Mouse (Mus musculus) forebrain, embryonic 10.5 days (tissue): Measurements from ENCODE around the gene Il12a. TPM values are rescaled to one million over a fixed set of nuclear protein-coding genes. Genes with fewer than 3 reads are reported as not detected.

Experiments
- DNase-seq: peaks from one replicate; pipeline ENCODE4 v3.0.0-alpha.2; 2017; ENCODE audit warnings: low spot score; ENCODE audit errors: extremely low spot score
- H3K27ac ChIP-seq: fragments of 300-500 bp; sonication (generic); 2 replicates; pipeline ENCODE4 v1.5.1; 2016; ENCODE audit warnings: mild to moderate bottlenecking
- H3K27me3 ChIP-seq: fragments of 300-500 bp; sonication (generic); 2 replicates; pipeline ENCODE4 v1.6.1; 2016; ENCODE audit warnings: mild to moderate bottlenecking; ENCODE audit not compliant: poor library complexity, severe bottlenecking
- H3K36me3 ChIP-seq: fragments of 300-500 bp; sonication (generic); replicated peaks from 2 replicates; pipeline ENCODE4 v1.6.1; 2016; ENCODE audit warnings: mild to moderate bottlenecking, moderate library complexity
- H3K4me1 ChIP-seq: fragments of 300-500 bp; sonication (generic); 2 replicates; pipeline ENCODE4 v1.6.1; 2016
- H3K4me3 ChIP-seq: fragments of 300-500 bp; sonication (generic); 2 replicates; pipeline ENCODE4 v1.5.1; 2016; ENCODE audit warnings: mild to moderate bottlenecking, moderate library complexity
- H3K9me3 ChIP-seq: fragments of 300-500 bp; sonication (generic); 2 replicates; pipeline ENCODE4 v1.6.1; 2016; ENCODE audit warnings: mild to moderate bottlenecking, moderate library complexity
- WGBS: fragments of 180-500 bp; shearing (Covaris S2); methylation state at CpG from one replicate; pipeline ENCODE4 v1.1.7; 2016; 5-methylcytosine and 5-hydroxymethylcytosine counted together
- polyA plus RNA-seq: library from polyadenylated mRNA; unstranded; fragments of >200 nt; fragmentation: Nextera tagmentation; extraction: Ambion mirVana; gene quantifications from 2 replicates; pipeline ENCODE4 v1.2.1, GENCODE M21; 2016

Gene Il12a
- 0.26 TPM in 1 of 2 replicates, not detected in the other for polyA plus RNA-seq

DNA sequence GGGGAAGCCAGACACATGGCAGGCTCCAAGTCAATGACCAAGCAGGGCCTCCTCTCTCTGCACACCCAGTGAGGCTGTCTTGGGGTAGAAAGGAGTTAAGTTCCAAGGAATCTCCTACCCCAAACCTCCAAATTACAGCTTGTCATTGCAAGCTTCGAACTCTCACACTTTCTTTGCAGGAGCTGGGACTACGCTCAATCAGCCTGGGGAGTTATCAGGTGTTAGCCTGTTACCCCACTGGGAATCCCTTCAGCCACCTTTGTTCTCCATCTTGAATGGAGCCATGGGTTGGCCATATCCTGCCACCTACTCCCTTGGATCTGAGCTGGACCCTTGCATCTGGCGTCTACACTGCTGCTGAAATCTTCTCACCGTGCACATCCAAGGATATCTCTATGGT is at the start of gene Il12a:
Gene Il12a (plus strand): TSS at position 301 of the 400 bp plus-strand sequence.
- WGBS: 90% methylated on average over 4 of the region's 4 CpGs
- Histone ChIP-seq H3K27me3 (0 out of 2 replicates have a peak, but pooled peaks cover 4% of the 10 kb centered on the region), H3K4me3 (no peak within 1 kb of the TSS), H3K27ac (no peak within 1 kb of the TSS), H3K4me1 (peaks cover 11% of the 10 kb centered on the region; the same call in 1 of the 2 replicates), H3K9me3 (no peaks in the 10 kb centered on the region), H3K36me3 (no peaks in the 10 kb centered on the region)
- no peak for DNase-seq

DNA sequence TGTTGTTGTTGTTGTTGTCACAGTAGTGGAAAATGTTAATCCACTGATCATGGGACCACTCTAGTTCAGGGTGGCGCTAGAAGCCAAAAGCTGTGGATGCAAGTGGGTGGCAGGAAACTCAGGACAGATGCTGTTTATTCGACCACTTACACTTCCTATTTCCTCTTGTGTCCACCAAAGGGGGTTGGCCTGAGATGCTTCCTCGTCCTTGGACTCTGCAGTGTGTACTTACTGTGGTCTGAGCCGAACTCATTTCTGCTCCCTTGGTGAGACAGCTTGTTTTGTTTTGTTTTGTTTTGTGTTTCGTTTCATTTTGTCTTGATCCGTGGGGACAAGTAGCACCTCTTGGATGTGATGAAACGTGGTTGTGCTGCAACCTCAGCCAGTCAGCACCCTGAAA is 47.5 kb upstream of the Il12a start:
- Histone ChIP-seq H3K4me1 (peaks cover 6% of the 10 kb centered on the region), H3K27me3 (no peaks in the 10 kb centered on the region), H3K27ac (no peak overlapping the region), H3K4me3 (no peak overlapping the region), H3K36me3 (no peaks in the 10 kb centered on the region), H3K9me3 (no peaks in the 10 kb centered on the region)
- WGBS: 85% methylated on average over 7 of the region's 7 CpGs
- DNase-seq: no peak

DNA sequence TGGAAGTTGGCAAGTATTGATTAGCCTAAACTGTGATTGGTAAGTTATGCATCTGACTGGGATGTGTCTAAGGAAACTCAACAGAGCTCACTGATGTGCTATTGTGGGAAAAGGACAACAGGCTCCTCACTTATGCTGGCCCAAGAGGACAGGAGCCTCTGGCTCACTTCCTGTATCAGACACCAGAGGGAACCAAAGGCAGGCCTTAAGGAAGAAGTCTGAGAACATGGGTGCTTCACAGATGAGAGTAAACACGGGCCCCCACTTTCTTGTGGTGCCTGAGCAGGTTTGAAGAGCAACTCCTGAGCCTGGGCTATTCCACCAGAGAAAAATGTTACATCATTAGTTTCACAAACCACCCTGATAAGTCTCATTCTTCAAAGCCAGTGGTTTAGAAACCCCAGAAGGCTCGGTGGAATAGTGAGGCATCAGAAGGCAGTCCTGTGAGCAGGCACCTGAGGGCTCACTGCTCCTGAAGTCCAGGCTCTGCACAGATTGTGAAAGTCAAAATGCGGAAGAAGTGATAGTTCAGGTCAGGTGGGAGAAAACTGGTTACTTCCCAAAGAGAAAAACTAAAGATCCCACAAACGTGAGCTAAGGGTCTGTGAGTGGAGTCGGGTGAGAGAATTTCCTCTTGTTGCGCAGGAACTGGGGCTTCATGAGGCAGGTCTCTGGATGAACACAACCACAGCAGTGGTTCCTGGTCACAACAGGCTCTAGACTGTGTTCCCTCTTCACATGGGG is 43.9 kb upstream of the Il12a start:
- Histone ChIP-seq H3K36me3 (no peaks in the 10 kb centered on the region), H3K9me3 (no peaks in the 10 kb centered on the region), H3K4me3 (no peak overlapping the region), H3K27ac (no peak overlapping the region), H3K27me3 (no peaks in the 10 kb centered on the region), H3K4me1 (no peaks in the 10 kb centered on the region)
- WGBS: 89% methylated on average over 6 of the region's 6 CpGs
- DNase-seq: no peak

DNA sequence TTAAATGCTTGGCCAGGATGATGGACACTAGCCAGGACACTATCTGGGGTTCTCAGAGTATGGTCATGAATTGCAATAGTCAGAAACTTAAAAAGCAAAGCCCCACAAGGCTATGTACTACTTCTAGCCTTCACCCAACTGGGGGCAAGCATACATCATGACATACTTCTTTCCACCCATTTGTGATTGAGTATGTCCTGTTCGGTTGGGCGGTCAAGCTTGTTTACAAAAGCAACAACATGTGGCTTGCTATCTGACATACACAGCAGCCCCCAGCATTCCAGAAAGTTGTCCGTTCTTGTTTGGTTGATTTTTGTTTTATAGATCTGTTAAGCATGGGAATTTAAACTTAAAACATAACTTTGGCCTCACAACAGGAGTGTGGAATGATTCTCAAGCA is 43.2 kb upstream of the Il12a start:
- Histone ChIP-seq H3K4me1 (no peaks in the 10 kb centered on the region), H3K27ac (no peak overlapping the region), H3K4me3 (no peak overlapping the region), H3K36me3 (no peaks in the 10 kb centered on the region), H3K9me3 (no peaks in the 10 kb centered on the region), H3K27me3 (no peaks in the 10 kb centered on the region)
- DNase-seq: no peak
- WGBS: 91% methylated on average over 3 of the region's 3 CpGs

DNA sequence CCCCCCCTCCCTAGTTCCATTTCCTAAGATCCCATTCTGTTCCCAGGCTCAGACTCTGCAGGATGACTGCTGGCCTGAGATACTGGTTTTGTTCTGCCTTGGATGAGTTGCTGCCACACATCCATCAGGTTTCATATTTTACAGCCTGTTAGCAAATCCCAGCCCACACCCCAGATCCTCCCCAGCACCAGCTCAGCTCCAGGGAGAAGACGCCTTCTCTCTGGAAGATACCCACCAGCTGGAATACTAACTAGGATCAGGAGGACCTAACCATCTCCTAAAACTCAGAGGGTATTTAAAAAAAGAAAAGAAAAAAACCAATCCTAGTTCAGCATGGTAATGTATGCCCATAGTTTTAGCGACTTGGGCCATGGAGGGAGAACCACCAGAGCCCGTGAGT is 40.2 kb upstream of the Il12a start:
- DNase-seq: no peak
- H3K4me3 ChIP-seq: no peak overlapping the region
- no peaks in the 10 kb centered on the region for H3K4me1 ChIP-seq
- no peaks in the 10 kb centered on the region for H3K9me3 ChIP-seq
- H3K36me3 ChIP-seq: no peaks in the 10 kb centered on the region
- no peaks in the 10 kb centered on the region for H3K27me3 ChIP-seq
- H3K27ac ChIP-seq: no peak overlapping the region
- 93% methylated on average over 3 of the region's 3 CpGs for WGBS

DNA sequence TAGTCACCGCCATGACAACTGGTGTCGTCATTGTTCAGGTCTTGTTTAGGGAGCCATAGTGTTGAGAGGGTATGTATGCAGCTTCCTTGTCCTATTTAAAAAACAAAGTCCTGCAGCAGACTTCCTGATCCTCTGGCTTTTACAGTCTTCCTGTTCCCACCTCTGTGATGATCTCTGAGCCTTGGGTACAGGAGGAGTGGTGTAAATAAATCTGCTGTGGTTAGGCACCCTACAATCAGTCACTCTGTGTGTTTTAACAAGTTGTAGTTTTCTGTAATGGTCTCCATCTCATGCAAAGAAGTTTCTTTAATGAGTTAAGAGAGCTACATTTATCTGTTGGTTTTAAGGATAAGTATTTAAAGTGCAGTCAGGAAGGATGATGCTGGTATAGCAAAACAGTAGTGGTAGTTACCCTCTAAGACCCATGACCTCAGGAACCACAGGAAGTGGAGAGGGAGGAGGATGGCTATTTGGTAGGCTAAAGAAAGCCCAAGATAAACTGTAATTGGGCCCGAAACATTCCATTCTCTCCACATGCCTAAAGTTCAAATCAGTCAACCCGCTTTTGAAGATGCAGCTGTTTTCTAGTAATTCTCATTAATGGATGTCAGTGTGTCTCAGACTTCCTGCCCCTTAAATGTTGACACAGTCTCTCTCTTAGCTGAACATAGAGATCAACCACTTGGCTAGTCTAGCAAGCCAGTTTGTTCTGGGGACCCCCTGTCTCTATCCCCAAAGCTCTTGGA is 33.7 kb upstream of the Il12a start:
- H3K27ac ChIP-seq: no peak overlapping the region
- no peaks in the 10 kb centered on the region for H3K27me3 ChIP-seq
- WGBS: 89% methylated on average over 4 of the region's 4 CpGs
- H3K4me1 ChIP-seq: peaks cover 5% of the 10 kb centered on the region; the same call in 1 of the 2 replicates
- H3K36me3 ChIP-seq: no peaks in the 10 kb centered on the region
- no peak for DNase-seq
- H3K9me3 ChIP-seq: no peaks in the 10 kb centered on the region
- no peak overlapping the region for H3K4me3 ChIP-seq

DNA sequence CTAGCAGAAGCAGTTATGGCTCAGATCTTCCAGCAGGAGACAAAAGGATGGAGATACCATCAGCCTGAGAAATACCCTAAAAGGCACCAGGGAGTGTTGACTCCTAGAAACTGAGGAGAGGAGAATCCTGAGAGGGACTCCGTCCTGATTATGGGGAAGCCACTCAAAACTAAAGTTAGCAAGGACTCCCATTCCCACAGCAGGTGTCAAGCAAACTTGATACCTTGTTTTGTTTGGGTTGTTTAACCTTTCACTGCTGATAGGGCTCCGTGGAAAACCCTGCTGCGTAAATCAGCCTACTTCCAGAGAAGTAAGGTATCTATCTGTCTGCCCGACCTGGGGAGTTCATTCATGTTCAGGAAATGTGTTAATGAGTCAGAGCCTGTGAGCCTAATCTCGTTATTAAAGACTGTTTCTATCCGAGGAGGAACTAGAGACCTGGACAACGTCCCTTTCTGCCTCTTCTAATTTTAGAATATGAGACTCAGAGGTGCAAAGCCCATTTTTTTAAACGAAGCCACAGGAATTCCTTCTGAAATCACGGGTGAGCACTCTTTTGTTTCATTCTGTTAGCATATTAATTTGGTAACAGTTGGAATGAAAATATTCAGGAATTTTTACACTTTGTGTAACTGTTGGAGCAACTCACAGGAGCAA is 32.7 kb upstream of the Il12a start:
- Histone ChIP-seq H3K36me3 (no peaks in the 10 kb centered on the region), H3K4me1 (peaks cover 5% of the 10 kb centered on the region; the same call in 1 of the 2 replicates), H3K4me3 (no peak overlapping the region), H3K9me3 (no peaks in the 10 kb centered on the region), H3K27ac (no peak overlapping the region), H3K27me3 (no peaks in the 10 kb centered on the region)
- 39% methylated on average over 9 of the region's 9 CpGs for WGBS
- no peak for DNase-seq

DNA sequence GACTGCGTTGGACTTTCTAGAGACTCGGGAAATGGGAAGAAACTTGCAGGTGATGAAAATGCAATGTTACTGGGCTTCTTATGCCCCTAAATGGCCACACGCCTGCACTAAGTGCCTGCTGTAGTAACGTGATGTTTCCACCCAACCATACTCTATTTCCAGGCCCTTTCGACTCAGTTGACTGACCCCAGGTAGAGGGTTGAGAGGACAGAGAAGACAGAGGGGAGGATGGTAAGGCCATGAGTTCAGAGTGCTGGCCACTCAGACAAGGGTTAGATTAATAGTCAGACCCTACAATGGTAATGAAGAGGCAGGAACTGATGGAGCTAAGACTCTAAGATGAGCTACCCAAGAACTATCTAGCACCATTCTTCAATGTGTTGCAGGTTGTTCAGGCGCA is 30.4 kb upstream of the Il12a start:
- Histone ChIP-seq H3K27me3 (no peaks in the 10 kb centered on the region), H3K9me3 (no peaks in the 10 kb centered on the region), H3K4me3 (no peak overlapping the region), H3K36me3 (no peaks in the 10 kb centered on the region), H3K27ac (no peak overlapping the region), H3K4me1 (peaks cover 5% of the 10 kb centered on the region; the same call in 1 of the 2 replicates)
- WGBS: 97% methylated on average over 6 of the region's 6 CpGs
- no peak for DNase-seq

DNA sequence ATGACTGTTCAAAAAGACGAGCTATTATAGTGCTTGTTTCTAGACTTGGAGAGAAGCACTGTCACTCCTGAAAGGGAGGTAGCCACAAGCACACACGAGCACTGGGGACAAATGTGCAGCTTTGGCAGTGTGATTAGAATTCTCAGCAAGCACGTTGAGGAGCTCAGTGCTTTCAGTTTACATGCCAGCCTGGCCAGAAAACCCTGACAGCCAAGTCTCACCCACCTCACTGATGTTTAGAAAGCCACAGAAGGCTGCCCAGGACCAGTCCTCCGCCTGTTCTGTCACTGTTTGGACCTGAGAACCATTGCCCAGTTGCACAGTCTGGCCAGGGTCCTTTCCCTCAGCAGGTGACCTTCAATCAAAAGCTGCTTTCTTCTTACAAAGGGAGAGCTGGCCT is 29.9 kb upstream of the Il12a start:
- no peaks in the 10 kb centered on the region for H3K36me3 ChIP-seq
- WGBS: 79% methylated on average over 4 of the region's 4 CpGs
- no peak overlapping the region for H3K4me3 ChIP-seq
- DNase-seq: no peak
- no peaks in the 10 kb centered on the region for H3K9me3 ChIP-seq
- peaks cover 5% of the 10 kb centered on the region; the same call in 1 of the 2 replicates for H3K4me1 ChIP-seq
- H3K27me3 ChIP-seq: no peaks in the 10 kb centered on the region
- H3K27ac ChIP-seq: no peak overlapping the region

DNA sequence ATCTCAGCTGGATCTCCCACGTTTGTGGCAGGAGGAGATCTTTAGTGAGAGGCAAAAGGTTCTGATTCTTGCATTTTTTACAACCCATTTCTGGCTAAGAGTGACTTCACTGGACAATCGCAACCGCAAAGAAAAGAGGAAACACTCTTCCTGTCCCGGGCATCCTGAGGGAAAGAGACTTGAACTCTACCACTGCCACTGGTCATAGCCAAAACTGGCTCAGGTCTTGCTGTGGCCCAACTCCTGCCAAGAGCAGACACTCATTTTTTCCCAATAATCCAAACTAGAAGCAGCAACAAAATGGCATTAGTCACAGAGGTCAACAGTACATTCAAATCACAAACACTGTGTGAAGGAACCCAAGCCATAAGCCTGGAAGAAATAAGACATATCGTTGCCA is 28.1 kb upstream of the Il12a start:
- H3K4me1 ChIP-seq: peaks cover 5% of the 10 kb centered on the region; the same call in 1 of the 2 replicates
- H3K4me3 ChIP-seq: no peak overlapping the region
- no peak for DNase-seq
- H3K27me3 ChIP-seq: no peaks in the 10 kb centered on the region
- H3K9me3 ChIP-seq: no peaks in the 10 kb centered on the region
- WGBS: 85% methylated on average over 5 of the region's 5 CpGs
- H3K27ac ChIP-seq: no peak overlapping the region
- no peaks in the 10 kb centered on the region for H3K36me3 ChIP-seq

DNA sequence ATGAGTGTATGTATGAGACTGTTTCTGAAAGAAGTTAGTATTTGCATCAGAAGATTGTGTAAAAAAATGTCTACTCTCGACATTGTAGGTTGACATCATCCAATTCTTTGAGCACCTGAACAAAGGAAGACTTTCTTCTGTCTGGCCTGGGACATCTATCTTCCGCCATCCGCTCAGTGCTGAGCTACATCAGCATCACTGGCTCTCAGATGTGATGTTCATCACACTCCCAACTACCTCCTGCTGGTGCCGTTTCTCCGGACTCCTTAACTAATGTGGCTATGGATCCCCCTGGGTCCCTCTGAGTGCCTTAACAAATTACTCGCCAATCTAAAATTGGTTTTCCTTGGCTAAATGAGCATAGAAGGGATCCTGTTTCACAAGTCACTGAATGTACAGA is 26.1 kb upstream of the Il12a start:
- Histone ChIP-seq H3K9me3 (no peaks in the 10 kb centered on the region), H3K27ac (no peak overlapping the region), H3K36me3 (no peaks in the 10 kb centered on the region), H3K27me3 (no peaks in the 10 kb centered on the region), H3K4me1 (no peaks in the 10 kb centered on the region), H3K4me3 (no peak overlapping the region)
- 92% methylated on average over 6 of the region's 6 CpGs for WGBS
- no peak for DNase-seq

DNA sequence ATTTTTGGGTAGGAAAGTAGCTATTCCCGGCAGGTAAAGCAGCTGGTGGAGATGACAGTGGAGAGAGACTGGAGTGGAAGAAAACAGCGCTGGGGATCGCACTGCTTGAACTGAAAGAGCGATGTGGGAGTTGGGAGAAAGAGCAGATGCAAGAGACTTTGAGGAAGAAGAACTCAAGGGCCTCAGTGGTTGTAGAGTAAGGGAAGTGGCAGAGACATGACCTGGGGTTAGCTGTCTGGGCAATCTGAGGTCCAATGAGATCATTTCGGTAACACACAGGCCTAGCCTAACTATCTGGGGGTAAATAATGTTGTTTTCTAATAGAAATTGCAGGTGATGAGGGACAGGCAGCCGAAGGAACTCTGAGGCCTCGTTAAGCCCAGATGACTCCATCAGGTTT is 24.1 kb upstream of the Il12a start:
- no peaks in the 10 kb centered on the region for H3K9me3 ChIP-seq
- no peak for DNase-seq
- H3K4me1 ChIP-seq: no peaks in the 10 kb centered on the region
- no peak overlapping the region for H3K27ac ChIP-seq
- H3K4me3 ChIP-seq: no peak overlapping the region
- 95% methylated on average over 7 of the region's 7 CpGs for WGBS
- H3K36me3 ChIP-seq: no peaks in the 10 kb centered on the region
- no peaks in the 10 kb centered on the region for H3K27me3 ChIP-seq

DNA sequence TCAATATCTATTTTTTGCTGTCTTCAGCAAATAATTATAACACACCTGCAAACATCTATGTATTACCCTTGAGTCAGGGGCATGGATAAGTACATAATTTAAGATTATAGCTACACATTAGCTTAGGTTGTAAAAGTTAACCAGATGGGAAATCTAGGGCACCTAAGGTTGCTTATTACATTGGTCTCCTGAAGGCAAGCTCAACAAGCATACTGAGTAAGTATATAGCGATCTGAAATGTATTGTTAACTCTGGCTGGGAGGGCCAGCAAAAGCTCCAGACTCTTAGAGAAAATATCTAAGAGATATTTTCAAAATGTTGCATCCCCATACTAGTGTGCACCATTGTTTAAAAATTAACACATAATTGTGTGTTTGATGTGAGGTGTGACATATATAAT is 22.6 kb upstream of the Il12a start:
- Histone ChIP-seq H3K27me3 (no peaks in the 10 kb centered on the region), H3K4me1 (no peaks in the 10 kb centered on the region), H3K36me3 (no peaks in the 10 kb centered on the region), H3K4me3 (no peak overlapping the region), H3K9me3 (no peaks in the 10 kb centered on the region), H3K27ac (no peak overlapping the region)
- DNase-seq: no peak
- 89% methylated on average over 1 of the region's 1 CpGs for WGBS
